In the genomic region with DNA sequence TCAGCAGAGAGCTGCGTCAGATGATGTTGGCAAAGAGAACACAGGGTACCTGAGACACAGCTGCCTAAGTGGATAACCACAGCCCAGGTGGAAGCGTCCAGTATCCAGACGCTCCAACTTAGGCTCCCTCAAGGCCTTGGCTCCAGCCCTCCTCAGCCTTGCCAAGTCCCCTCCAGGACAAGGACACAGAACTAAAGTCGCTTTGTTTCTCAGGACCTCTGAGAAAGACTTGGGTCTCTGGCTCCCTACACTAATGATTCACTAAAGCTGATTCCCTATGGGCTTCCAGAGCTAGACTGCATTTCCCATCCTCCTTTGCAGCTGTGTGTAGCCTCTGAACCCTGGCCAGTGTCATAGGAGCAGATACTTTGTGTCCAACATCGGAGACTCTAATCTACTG, we compare ENCODE assay signal across 28 mouse cellular contexts. TPM values are rescaled to one million over a fixed set of nuclear protein-coding genes. Genes with fewer than 3 reads are reported as not detected.
DNase-seq lines count a peak whose midpoint lies in the region; ATAC-seq and TF ChIP-seq lines count a peak whose summit lies in the region.
"Had no signal": no experiment of that assay in that cellular context is flagged by ENCODE, and none has a peak within 500 bp of the region (broad histone marks: within the 10 kb centered on the region; RNA-seq: fewer than 3 reads in every experiment).

No protein-coding gene starts in this region.

- in situ Hi-C loops in ES-E14 (cut with MboI; ENCODE audit: low sequenced_read_pairs in 2 of 2, unreplicated experiment in 2 of 2), result no loop called here

- 69% methylated on average over 5 of the region's 5 CpGs for WGBS in limb, embryonic 13.5 days
- 81% methylated on average over 5 of the region's 5 CpGs for WGBS in limb, embryonic 10.5 days

- H3K4me2 ChIP-seq in limb, embryonic 13.5 days (replicated peaks), result no peak overlapping the region
- H3K4me2 ChIP-seq: embryonic facial prominence, embryonic 13.5 days; heart, embryonic 11.5 days; hindbrain, embryonic 13.5 days; liver, embryonic 15.5 days; lung, embryonic 14.5 days had no signal

- ATAC-seq in limb, embryonic 13.5 days (ENCODE audit: low FRiP score, low read depth), result no peak
- ATAC-seq: forebrain, postnatal 0 days; intestine, postnatal 0 days; Patski had no signal

- 0 out of 2 replicates have a peak overlapping the region, but pooled peaks have one; percentile 6 for H3K9ac ChIP-seq in limb, embryonic 13.5 days
- H3K9ac ChIP-seq in ES-E14 (ENCODE audit: insufficient read depth, low read depth, low read length, poor library complexity, severe bottlenecking), result peak overlapping the region; percentile 33; the same call in 1 of the 2 replicates
- H3K9ac ChIP-seq: embryonic facial prominence, embryonic 13.5 days; forebrain, postnatal 0 days; hindbrain, embryonic 13.5 days; liver, embryonic 15.5 days; lung, embryonic 14.5 days had no signal

- no peaks in the 10 kb centered on the region for H3K9me3 ChIP-seq in limb, embryonic 13.5 days
- H3K9me3 ChIP-seq in limb, embryonic 10.5 days (replicated peaks), result no peaks in the 10 kb centered on the region
- H3K9me3 ChIP-seq in ES-E14 (ENCODE audit: control insufficient read depth, insufficient read depth, low read depth, low read length), result no peaks in the 10 kb centered on the region
- H3K9me3 ChIP-seq: embryonic facial prominence, embryonic 13.5 days; hindbrain, embryonic 13.5 days; liver, embryonic 15.5 days had no signal

- H3K27me3 ChIP-seq in limb, embryonic 13.5 days, result no peaks in the 10 kb centered on the region
- H3K27me3 ChIP-seq in limb, embryonic 10.5 days (ENCODE audit: low read depth, poor library complexity, severe bottlenecking), result no peaks in the 10 kb centered on the region
- H3K27me3 ChIP-seq: embryonic facial prominence, embryonic 13.5 days; hindbrain, embryonic 13.5 days; liver, embryonic 15.5 days; Patski had no signal

- no peaks in the 10 kb centered on the region for H3K36me3 ChIP-seq in limb, embryonic 13.5 days
- no peaks in the 10 kb centered on the region for H3K36me3 ChIP-seq in limb, embryonic 10.5 days
- H3K36me3 ChIP-seq in ES-E14 (ENCODE audit: control insufficient read depth, insufficient read depth, low read length, poor library complexity, severe bottlenecking), result no peaks in the 10 kb centered on the region
- H3K36me3 ChIP-seq: embryonic facial prominence, embryonic 13.5 days; hindbrain, embryonic 13.5 days; liver, embryonic 15.5 days had no signal

- H3K4me1 ChIP-seq in limb, embryonic 13.5 days, result peaks cover 39% of the 10 kb centered on the region
- peaks cover 13% of the 10 kb centered on the region for H3K4me1 ChIP-seq in limb, embryonic 10.5 days
- peaks cover 8 to 29% of the 10 kb centered on the region in 2 experiments for H3K4me1 ChIP-seq in ES-E14 (ENCODE audit: control insufficient read depth in 2 of 2, insufficient read depth in 2 of 2, low read length in 2 of 2, poor library complexity in 1 of 2)

- H3K27ac ChIP-seq in gastrocnemius, adult 2 months, result peak overlapping the region; percentile 36
- H3K27ac ChIP-seq in limb, embryonic 13.5 days, result no peak overlapping the region
- no peak overlapping the region for H3K27ac ChIP-seq in limb, embryonic 10.5 days
- H3K27ac ChIP-seq in ES-E14 (ENCODE audit: insufficient read depth, low read depth, low read length, poor library complexity, severe bottlenecking), result peak overlapping the region; percentile 78
- H3K27ac ChIP-seq: embryonic facial prominence, embryonic 13.5 days; hindbrain, embryonic 13.5 days; liver, embryonic 15.5 days had no signal

- no peak for TF ChIP-seq CTCF in gastrocnemius, adult 2 months (IDR thresholded peaks at IDR 0.05)

- DNase-seq in gastrocnemius, adult 2 months, result no peak
- no peak for DNase-seq in gastrocnemius, postnatal 36 days
- no peak for DNase-seq in limb, embryonic 10.5 days (ENCODE audit: low spot score)
- no peak for DNase-seq in ES-E14 (ENCODE audit: low read depth, low spot score)
- no peak for DNase-seq in layer of hippocampus, postnatal 10 days (ENCODE audit: low spot score in 2 of 2)
- DNase-seq: B cell, adult 2 months; cerebellum, postnatal 10 days; forebrain, postnatal 0 days; gastrocnemius, postnatal 10 days; heart, postnatal 36 days; kidney, adult 9 months; kidney, postnatal 4 days; layer of hippocampus, postnatal 36 days; lung, embryonic 14.5 days; lung, postnatal 14 days; midbrain, embryonic 14.5 days; right cerebral cortex, postnatal 25 days; thymus, postnatal 4 days had no signal

- no peak overlapping the region for H3K4me3 ChIP-seq in gastrocnemius, adult 2 months
- H3K4me3 ChIP-seq in limb, embryonic 13.5 days, result no peak overlapping the region
- H3K4me3 ChIP-seq in limb, embryonic 10.5 days, result no peak overlapping the region
- peak overlapping the region in 1 of 2 experiments; percentile 11; a peak in 1 of 4 replicates for H3K4me3 ChIP-seq in ES-E14 (ENCODE audit: insufficient read depth in 1 of 2, low read depth in 1 of 2, low read length in 2 of 2, poor library complexity in 1 of 2, severe bottlenecking in 1 of 2)
- H3K4me3 ChIP-seq: embryonic facial prominence, embryonic 13.5 days; hindbrain, embryonic 13.5 days; liver, embryonic 15.5 days had no signal

- intact Hi-C loops in gastrocnemius, adult 2 months (cut with DNase I), result loop anchor here (10.0 kb wide), 1 partner anchor 185 kb away; no protein-coding TSS in a partner anchor
- intact Hi-C loops in gastrocnemius, postnatal 36 days (cut with DNase I), result no loop called here

TF ChIP-seq in ES-E14, 5 proteins besides CTCF, POLR2A, EP300 and RAD21:
- TF ChIP-seq MAFK (IDR thresholded peaks at IDR 0.05; ENCODE audit: insufficient read depth, low read depth, low read length), result no peak
- TF ChIP-seq CHD2 (IDR thresholded peaks at IDR 0.05; ENCODE audit: low read depth, low read length), result no peak
- TF ChIP-seq ZNF384 (IDR thresholded peaks at IDR 0.05; ENCODE audit: low read depth, low read length), result no peak
- TF ChIP-seq ZC3H11A (IDR thresholded peaks at IDR 0.05; ENCODE audit: borderline replicate concordance, low read depth, low read length), result no peak
- no peak for TF ChIP-seq HCFC1 (IDR thresholded peaks at IDR 0.05; ENCODE audit: borderline replicate concordance, insufficient read depth, low read length)

RNA-seq across cellular contexts. Expression of gene Capns1, which starts 1.6 kb away (rescaled TPM):
- 100 to 1,000 TPM; 178 to 186 TPM for total RNA-seq in gastrocnemius, adult 2 months (2021)
- total RNA-seq in gastrocnemius, postnatal 36 days (2021), result 100 to 1,000 TPM; 188 to 196 TPM
- polyA plus RNA-seq in limb, embryonic 13.5 days (2015; fragmentation: Nextera tagmentation; extraction: Ambion mirVana), result 94.9 and 100 TPM in 2 replicates
- polyA plus RNA-seq in limb, embryonic 10.5 days (2016; fragmentation: Nextera tagmentation; extraction: Ambion mirVana), result 57.6 and 66.5 TPM in 2 replicates
- total RNA-seq in ES-E14 (2012; rRNA removed), result 160 and 164 TPM in 2 replicates
- 100 to 1,000 TPM; 215 to 229 TPM for total RNA-seq in layer of hippocampus, postnatal 10 days (2021)

RNA-seq across cellular contexts. Expression of gene Cox7a1, which starts 16.3 kb away (rescaled TPM):
- 1,000 to 10,000 TPM in 1 of 2 experiments, 100 to 1,000 TPM in 1; 850 to 1,151 TPM for total RNA-seq in gastrocnemius, adult 2 months (2021)
- total RNA-seq in gastrocnemius, postnatal 36 days (2021), result 1,000 to 10,000 TPM in 1 of 2 experiments, 100 to 1,000 TPM in 1; 976 to 1,017 TPM
- polyA plus RNA-seq in limb, embryonic 13.5 days (2015; fragmentation: Nextera tagmentation; extraction: Ambion mirVana), result 1.8 and 2.4 TPM in 2 replicates
- 1.4 and 1.8 TPM in 2 replicates for polyA plus RNA-seq in limb, embryonic 10.5 days (2016; fragmentation: Nextera tagmentation; extraction: Ambion mirVana)
- 54.8 and 57.8 TPM in 2 replicates for total RNA-seq in ES-E14 (2012; rRNA removed)
- 1 to 10 TPM; 5.3 to 5.6 TPM for total RNA-seq in layer of hippocampus, postnatal 10 days (2021)
- total RNA-seq: common myeloid progenitor, adult 5-6 weeks; granulocyte monocyte progenitor cell, adult 5-6 weeks; monocyte, adult 5-6 weeks had no signal

RNA-seq across cellular contexts. Expression of gene Zfp146, which starts 30.6 kb away (rescaled TPM):
- 10 to 100 TPM; 28.5 to 32.5 TPM for total RNA-seq in gastrocnemius, adult 2 months (2021)
- total RNA-seq in gastrocnemius, postnatal 36 days (2021), result 10 to 100 TPM; 19.2 to 23.6 TPM
- polyA plus RNA-seq in limb, embryonic 13.5 days (2015; fragmentation: Nextera tagmentation; extraction: Ambion mirVana), result 22.2 and 22.4 TPM in 2 replicates
- polyA plus RNA-seq in limb, embryonic 10.5 days (2016; fragmentation: Nextera tagmentation; extraction: Ambion mirVana), result 14.8 and 19.6 TPM in 2 replicates
- 35.0 and 37.9 TPM in 2 replicates for total RNA-seq in ES-E14 (2012; rRNA removed)
- 10 to 100 TPM; 52.7 to 56.3 TPM for total RNA-seq in layer of hippocampus, postnatal 10 days (2021)

RNA-seq across cellular contexts. Expression of gene Polr2i, which starts 31.5 kb away (rescaled TPM):
- total RNA-seq in gastrocnemius, adult 2 months (2021), result 10 to 100 TPM; 62.1 to 68.0 TPM
- total RNA-seq in gastrocnemius, postnatal 36 days (2021), result 10 to 100 TPM; 53.9 to 58.8 TPM
- 171 and 184 TPM in 2 replicates for polyA plus RNA-seq in limb, embryonic 13.5 days (2015; fragmentation: Nextera tagmentation; extraction: Ambion mirVana)
- 170 and 175 TPM in 2 replicates for polyA plus RNA-seq in limb, embryonic 10.5 days (2016; fragmentation: Nextera tagmentation; extraction: Ambion mirVana)
- 209 and 309 TPM in 2 replicates for total RNA-seq in ES-E14 (2012; rRNA removed)
- total RNA-seq in layer of hippocampus, postnatal 10 days (2021), result 10 to 100 TPM; 57.5 to 71.1 TPM

RNA-seq across cellular contexts. Expression of gene Tbcb, which starts 31.9 kb away (rescaled TPM):
- total RNA-seq in gastrocnemius, adult 2 months (2021), result 10 to 100 TPM; 29.8 to 31.5 TPM
- 10 to 100 TPM; 29.9 to 30.0 TPM for total RNA-seq in gastrocnemius, postnatal 36 days (2021)
- polyA plus RNA-seq in limb, embryonic 13.5 days (2015; fragmentation: Nextera tagmentation; extraction: Ambion mirVana), result 219 and 220 TPM in 2 replicates
- polyA plus RNA-seq in limb, embryonic 10.5 days (2016; fragmentation: Nextera tagmentation; extraction: Ambion mirVana), result 261 and 262 TPM in 2 replicates
- 158 and 173 TPM in 2 replicates for total RNA-seq in ES-E14 (2012; rRNA removed)
- total RNA-seq in layer of hippocampus, postnatal 10 days (2021), result 100 to 1,000 TPM; 157 to 171 TPM

Comparison
In these comparisons a context has a peak if more than half of its experiments do, and no peak if none do; other contexts are left out.
1. H3K27ac ChIP-seq: peak in gastrocnemius, adult 2 months (single experiment) and ES-E14 (single experiment); none in limb, embryonic 13.5 days (single experiment) and limb, embryonic 10.5 days (single experiment).
2. RNA of gene Cox7a1, which starts 16.3 kb away (total RNA-seq): 850 to 1,151 TPM in gastrocnemius, adult 2 months and 976 to 1,017 TPM in gastrocnemius, postnatal 36 days; 54.8 to 57.8 TPM in ES-E14 and 5.3 to 5.6 TPM in layer of hippocampus, postnatal 10 days; every median in the first group is over 10 times any median in the second.